Mouse (Mus musculus): Measurements from ENCODE around the gene Hes5.

DNA sequence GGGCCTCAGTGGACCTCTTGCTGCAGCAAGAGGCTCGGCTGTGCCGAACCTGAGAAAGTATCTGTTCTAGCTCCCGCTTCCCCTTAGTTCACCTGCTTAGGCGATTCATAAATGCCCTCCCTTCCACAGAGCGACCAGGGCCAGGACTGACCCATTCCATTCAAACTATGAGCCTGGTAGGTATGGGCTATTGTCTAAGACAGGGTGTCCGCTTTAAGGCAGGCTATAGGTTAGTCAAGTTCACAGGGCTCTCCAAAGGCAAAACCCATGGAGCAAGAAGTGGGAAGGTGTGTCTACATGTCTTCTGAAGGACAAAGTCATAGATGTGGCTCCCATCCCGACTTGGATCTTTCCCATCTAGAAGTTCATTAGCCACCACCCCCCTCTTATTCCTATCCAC is 2.0 kb downstream of the Hes5 start:
- TF ChIP-seq CTCF (IDR thresholded peaks at IDR 0.05 in 2 of 3, conservative IDR thresholded peaks at IDR 0.05 in 1 of 3; ENCODE audit: control insufficient read depth in 1 of 3, insufficient read depth in 1 of 3, low read depth in 2 of 3, low read length in 3 of 3, poor library complexity in 1 of 3, severe bottlenecking in 1 of 3) (no peak), BHLHE40 (IDR thresholded peaks at IDR 0.05; ENCODE audit: borderline replicate concordance, low read depth, low read length) (no peak), USF2 (IDR thresholded peaks at IDR 0.05; ENCODE audit: borderline replicate concordance in 1 of 2, insufficient read depth in 1 of 2, low read depth in 1 of 2, low read length in 2 of 2) (no peak), GATA1 (IDR thresholded peaks at IDR 0.05; ENCODE audit: low read depth, low read length) (no peak), HCFC1 (IDR thresholded peaks at IDR 0.05; ENCODE audit: low read depth, low read length) (no peak), POLR2A (IDR thresholded peaks at IDR 0.05; ENCODE audit: control insufficient read depth in 1 of 2, insufficient read depth in 1 of 2, low read depth in 1 of 2, low read length in 2 of 2, poor library complexity in 1 of 2) (no peak)

Measured in MEL (cell line).